Mouse (Mus musculus) CH12.LX (cell line): ENCODE data around the gene Ppm1m. TPM values are rescaled to one million over a fixed set of nuclear protein-coding genes. Genes with fewer than 3 reads are reported as not detected.

Experiments
- DNase-seq: peaks from one replicate; pipeline ENCODE4 v3.0.0-alpha.2; 2013; ENCODE audit errors: extremely low read depth
- H3K27ac ChIP-seq: 2 replicates; pipeline ENCODE4 v1.5.1; 2012; ENCODE audit warnings: low read depth, mild to moderate bottlenecking, control low read depth, moderate library complexity; ENCODE audit not compliant: insufficient read depth
- H3K27me3 ChIP-seq: replicated peaks from 2 replicates; pipeline ENCODE3; 2012; ENCODE audit warnings: inconsistent platforms
- H3K36me3 ChIP-seq, 2 experiments: replicated peaks in 1 of 2; 2 replicates each; pipeline versions ENCODE3 to v1.6.1; 2012; ENCODE audit warnings: inconsistent platforms in 1 of 2, low read length in 1 of 2, mild to moderate bottlenecking in 1 of 2, mixed read lengths in 1 of 2, moderate library complexity in 1 of 2; ENCODE audit not compliant: control insufficient read depth in 1 of 2, insufficient read depth in 1 of 2
- H3K4me1 ChIP-seq, 2 experiments: 2 replicates each; pipeline ENCODE4 v1.6.1; 2012; ENCODE audit warnings: inconsistent platforms in 1 of 2, moderate library complexity in 1 of 2; ENCODE audit not compliant: insufficient read depth in 2 of 2, control insufficient read depth in 1 of 2
- H3K4me2 ChIP-seq: 2 replicates; pipeline ENCODE4 v1.6.1; 2012; ENCODE audit warnings: low read depth, mild to moderate bottlenecking, control low read depth; ENCODE audit not compliant: poor library complexity, insufficient read depth, severe bottlenecking
- H3K4me3 ChIP-seq, 3 experiments: fragments of 150-350 bp in 1 of 3; sonication (generic) in 1 of 3; replicated peaks in 1 of 3; 2 replicates each; pipeline versions ENCODE3 to v1.5.1; 2011 to 2012; ENCODE audit warnings: low read depth in 2 of 3, low read length in 2 of 3, mild to moderate bottlenecking in 2 of 3, moderate library complexity in 2 of 3, control low read depth in 1 of 3, improper control_type of control experiment in 1 of 3, inconsistent platforms in 1 of 3, mixed read lengths in 1 of 3; ENCODE audit not compliant: poor library complexity in 1 of 3
- H3K79me2 ChIP-seq: replicated peaks from 2 replicates; pipeline ENCODE4 v1.6.1; 2012; ENCODE audit warnings: mild to moderate bottlenecking, moderate library complexity; ENCODE audit not compliant: control insufficient read depth, poor library complexity, insufficient read depth, severe bottlenecking; ENCODE audit errors: extremely low read depth
- H3K9ac ChIP-seq: 2 replicates; pipeline ENCODE4 v1.6.1; 2012; ENCODE audit warnings: low read depth, mild to moderate bottlenecking, control low read depth, moderate library complexity; ENCODE audit not compliant: insufficient read depth
- H3K9me3 ChIP-seq: replicated peaks from 2 replicates; pipeline ENCODE3; 2012; ENCODE audit warnings: low read length, inconsistent platforms, mixed read lengths
- CHD1 ChIP-seq: IDR thresholded peaks from 2 replicates; pipeline ENCODE4 v1.6.1; 2012; ENCODE audit warnings: low read depth, low read length, improper control_type of control experiment, inconsistent platforms
- CTCF ChIP-seq, 2 experiments: IDR thresholded peaks in 1 of 2; conservative IDR thresholded peaks in 1 of 2; 2 replicates each; pipeline ENCODE4 v1.5.1; 2011 to 2012; ENCODE audit warnings: low read depth in 2 of 2, low read length in 2 of 2, improper control_type of control experiment in 1 of 2, inconsistent platforms in 1 of 2, mild to moderate bottlenecking in 1 of 2, moderate library complexity in 1 of 2
- E2F4 ChIP-seq: IDR thresholded peaks from 2 replicates; pipeline ENCODE4 v1.6.1; 2011; ENCODE audit warnings: low read depth, low read length, improper control_type of control experiment; ENCODE audit not compliant: insufficient replicate concordance
- ELF1 ChIP-seq: IDR thresholded peaks from 2 replicates; pipeline ENCODE4 v1.6.1; 2014; ENCODE audit warnings: low read depth, mild to moderate bottlenecking, inconsistent platforms, low read length, improper control_type of control experiment
- EP300 ChIP-seq: IDR thresholded peaks from 2 replicates; pipeline ENCODE4 v1.6.1; 2011; ENCODE audit warnings: low read length, improper control_type of control experiment
- ETS1 ChIP-seq: conservative IDR thresholded peaks from 2 replicates; pipeline ENCODE4 v1.6.1; 2012; ENCODE audit warnings: low read depth, mild to moderate bottlenecking, inconsistent platforms, low read length, improper control_type of control experiment, moderate library complexity
- GABPA ChIP-seq: IDR thresholded peaks from 2 replicates; pipeline ENCODE4 v1.6.1; 2012; ENCODE audit warnings: low read depth, low read length, improper control_type of control experiment, inconsistent platforms; ENCODE audit not compliant: insufficient replicate concordance
- HCFC1 ChIP-seq: IDR thresholded peaks from 2 replicates; pipeline ENCODE4 v1.6.1; 2012; ENCODE audit warnings: low read depth, mild to moderate bottlenecking, inconsistent platforms, low read length, improper control_type of control experiment
- IRF4 ChIP-seq: IDR thresholded peaks from 2 replicates; pipeline ENCODE4 v1.6.1; 2014; ENCODE audit warnings: low read depth, mild to moderate bottlenecking, inconsistent platforms, low read length, improper control_type of control experiment
- JUN ChIP-seq: IDR thresholded peaks from 2 replicates; pipeline ENCODE4 v1.6.1; 2011; ENCODE audit warnings: low read depth, mild to moderate bottlenecking, low read length, improper control_type of control experiment, moderate library complexity; ENCODE audit not compliant: insufficient read depth
- JUND ChIP-seq: conservative IDR thresholded peaks from 2 replicates; pipeline ENCODE4 v1.6.1; 2011; ENCODE audit warnings: low read depth, low read length, improper control_type of control experiment
- KAT2A ChIP-seq: IDR thresholded peaks from 2 replicates; pipeline ENCODE4 v1.6.1; 2012; ENCODE audit warnings: low read length, improper control_type of control experiment, inconsistent platforms; ENCODE audit not compliant: insufficient replicate concordance
- MAFK ChIP-seq: IDR thresholded peaks from 2 replicates; pipeline ENCODE4 v1.6.1; 2011; ENCODE audit warnings: low read length, improper control_type of control experiment; ENCODE audit not compliant: insufficient replicate concordance
- MAX ChIP-seq: IDR thresholded peaks from 2 replicates; pipeline ENCODE4 v1.6.1; 2011; ENCODE audit warnings: low read length, improper control_type of control experiment
- MAZ ChIP-seq: IDR thresholded peaks from 2 replicates; pipeline ENCODE4 v1.6.1; 2012; ENCODE audit warnings: low read depth, mild to moderate bottlenecking, inconsistent platforms, low read length, improper control_type of control experiment, moderate library complexity
- MXI1 ChIP-seq: IDR thresholded peaks from 2 replicates; pipeline ENCODE4 v1.6.1; 2011; ENCODE audit warnings: mild to moderate bottlenecking, low read depth, low read length, improper control_type of control experiment
- MYC ChIP-seq: IDR thresholded peaks from 2 replicates; pipeline ENCODE4 v1.6.1; 2011; ENCODE audit warnings: low read depth, mild to moderate bottlenecking, improper control_type of control experiment, low read length
- NELFE ChIP-seq: IDR thresholded peaks from 2 replicates; pipeline ENCODE4 v1.6.1; 2011; ENCODE audit warnings: low read depth, low read length, improper control_type of control experiment
- NRF1 ChIP-seq: IDR thresholded peaks from 2 replicates; pipeline ENCODE4 v1.6.1; 2014; ENCODE audit warnings: low read depth, mild to moderate bottlenecking, inconsistent platforms, low read length, improper control_type of control experiment, moderate library complexity
- POLR2A ChIP-seq: IDR thresholded peaks from 2 replicates; pipeline ENCODE4 v1.6.1; 2011; ENCODE audit warnings: low read depth, mild to moderate bottlenecking, improper control_type of control experiment, low read length
- SIN3A ChIP-seq: IDR thresholded peaks from 2 replicates; pipeline ENCODE4 v1.6.1; 2012; ENCODE audit warnings: low read length, improper control_type of control experiment, inconsistent platforms
- SMC3 ChIP-seq: IDR thresholded peaks from 2 replicates; pipeline ENCODE4 v1.6.1; 2011; ENCODE audit warnings: low read depth, low read length, improper control_type of control experiment
- TCF12 ChIP-seq: IDR thresholded peaks from 2 replicates; pipeline ENCODE4 v1.6.1; 2014; ENCODE audit warnings: low read depth, mild to moderate bottlenecking, inconsistent platforms, low read length, improper control_type of control experiment
- USF1 ChIP-seq: IDR thresholded peaks from 2 replicates; pipeline ENCODE4 v1.6.1; 2014; ENCODE audit warnings: low read depth, mild to moderate bottlenecking, inconsistent platforms, low read length, improper control_type of control experiment
- ZKSCAN1 ChIP-seq: IDR thresholded peaks from 2 replicates; pipeline ENCODE4 v1.6.1; 2012; ENCODE audit warnings: low read depth, inconsistent platforms, low read length, improper control_type of control experiment, borderline replicate concordance
- ZMIZ1 ChIP-seq: IDR thresholded peaks from 2 replicates; pipeline ENCODE4 v1.6.1; 2012; ENCODE audit warnings: low read depth, mild to moderate bottlenecking, inconsistent platforms, low read length, improper control_type of control experiment
- ZNF384 ChIP-seq: IDR thresholded peaks from 2 replicates; pipeline ENCODE4 v1.6.1; 2012; ENCODE audit warnings: low read depth, low read length, improper control_type of control experiment, inconsistent platforms
- dilution Hi-C: fragments of 300-500 bp; cut with MboI; formaldehyde crosslinking; loops from 2 replicates; pipeline ENCODE4 v1.14.3; 2020; ENCODE audit warnings: low sequenced_read_pairs; ENCODE audit not compliant: extremely low pct_unique_long_range_greater_than_20kb, extremely low pct_ligation_motif_present
- in situ Hi-C: fragments of 300-500 bp; cut with MboI; formaldehyde crosslinking; loops from 3 replicates; pipeline ENCODE4 v1.14.3; 2019; ENCODE audit warnings: low sequenced_read_pairs, low pct_ligation_motif_present, low pct_unique_long_range_greater_than_20kb, mixed read lengths
- polyA plus RNA-seq: library from polyadenylated mRNA; unstranded; fragments of >175 nt; gene quantifications from 2 replicates; pipeline ENCODE4 v1.2.1, GENCODE M21; 2012; ENCODE audit warnings: low read depth; ENCODE audit not compliant: insufficient read length
- total RNA-seq, 2 experiments: library from RNA; depleted of rRNA; stranded (reverse); fragments of 300-350 nt in 1 of 2; fragments of >200 nt in 1 of 2; gene quantifications; 2 replicates each; pipeline ENCODE4 v1.2.3; 2012 to 2014

Gene Ppm1m
- total and polyA plus RNA-seq, 3 experiments, result 54.7 to 111 (median 86.0) TPM

- peaks cover 13% of the 10 kb centered on the region for H3K79me2 ChIP-seq
- H3K9me3 ChIP-seq, result no peaks in the 10 kb centered on the region
- peak overlapping the region; percentile 30; the same call in 1 of the 2 replicates for H3K27ac ChIP-seq
- H3K4me1 ChIP-seq, result peaks cover 25 to 80% of the 10 kb centered on the region in 2 experiments
- peak overlapping the region; percentile 56 to 86 (median 72) for H3K4me3 ChIP-seq
- in situ Hi-C loops (no loop called here), dilution Hi-C loops (no loop called here)
- peak overlapping the region; percentile 89 for H3K4me2 ChIP-seq
- no peaks in the 10 kb centered on the region for H3K27me3 ChIP-seq
- peak overlapping the region; percentile 83; the same call in 1 of the 2 replicates for H3K9ac ChIP-seq
- DNase-seq, result no peak
- peaks cover 30 to 39% of the 10 kb centered on the region in 2 experiments for H3K36me3 ChIP-seq
- TF ChIP-seq ZNF384, result no peak
- TF ChIP-seq CTCF (conservative IDR thresholded peaks at IDR 0.05 in 1 of 2, IDR thresholded peaks at IDR 0.05 in 1 of 2; ENCODE audit: low read depth in 2 of 2, low read length in 2 of 2), result no peak
- TF ChIP-seq JUND, result no peak
- TF ChIP-seq JUN, result no peak
- no peak for TF ChIP-seq GABPA
- no peak for TF ChIP-seq MAZ
- no peak for TF ChIP-seq NELFE
- TF ChIP-seq SMC3, result no peak
- no peak for TF ChIP-seq IRF4
- TF ChIP-seq SIN3A, result no peak
- TF ChIP-seq ELF1, result no peak
- TF ChIP-seq ETS1, result no peak
- TF ChIP-seq TCF12, result no peak
- no peak for TF ChIP-seq NRF1
- no peak for TF ChIP-seq MAX
- no peak for TF ChIP-seq USF1
- TF ChIP-seq KAT2A, result no peak
- no peak for TF ChIP-seq ZMIZ1
- TF ChIP-seq E2F4, result no peak
Observed at GRCm38 (mm10) chr9:106197732-106198131, 1.8 kb downstream of the Ppm1m start.

- H3K27me3 ChIP-seq, result no peaks in the 10 kb centered on the region
- TF ChIP-seq SIN3A (no peak), IRF4 (peak; percentile 72), MYC (no peak), POLR2A (no peak), EP300 (peak; percentile 60), ETS1 (no peak), MXI1 (no peak), HCFC1 (no peak), JUN (no peak), ELF1 (0 out of 2 replicates have a peak, but pooled peaks have one; percentile 37), USF1 (no peak), TCF12 (0 out of 2 replicates have a peak, but pooled peaks have one; percentile 26), MAFK (no peak), ZMIZ1 (no peak), CHD1 (no peak), ZKSCAN1 (no peak)
- H3K79me2 ChIP-seq, result peaks cover 13% of the 10 kb centered on the region
- no peak for DNase-seq
- in situ Hi-C loops, result no loop called here
- no peak overlapping the region for H3K9ac ChIP-seq
- H3K4me3 ChIP-seq, result peak overlapping the region in 2 of 3 experiments; percentile 72 to 86
- H3K36me3 ChIP-seq, result peaks cover 32 to 43% of the 10 kb centered on the region in 2 experiments
- H3K4me2 ChIP-seq, result 0 out of 2 replicates have a peak overlapping the region, but pooled peaks have one; percentile 89
- no peaks in the 10 kb centered on the region for H3K9me3 ChIP-seq
- 0 out of 2 replicates have a peak overlapping the region, but pooled peaks have one; percentile 4 for H3K27ac ChIP-seq
- H3K4me1 ChIP-seq, result peaks cover 25 to 83% of the 10 kb centered on the region in 2 experiments
- dilution Hi-C loops, result no loop called here
Observed at GRCm38 (mm10) chr9:106197081-106197713, 2.3 kb downstream of the Ppm1m start.
